Mouse (Mus musculus) layer of hippocampus, adult 2 months (tissue): Measurements from ENCODE around the gene Gmcl1. TPM values are rescaled to one million over a fixed set of nuclear protein-coding genes. Genes with fewer than 3 reads are reported as not detected.

Experiments
- DNase-seq, 2 experiments: peaks; one replicate each; pipeline ENCODE4 v3.0.0; 2022; ENCODE audit warnings: low spot score in 2 of 2
- H3K27ac ChIP-seq: fragments of 200-600 bp; 2 replicates; pipeline ENCODE4 v1.8.1; 2022
- H3K4me3 ChIP-seq: fragments of 200-600 bp; 2 replicates; pipeline ENCODE4 v1.8.1; 2022; ENCODE audit warnings: mild to moderate bottlenecking
- CTCF ChIP-seq: fragments of 200-600 bp; conservative IDR thresholded peaks from 2 replicates; pipeline ENCODE4 v1.8.1; 2022; ENCODE audit warnings: antibody characterized with exemption, mild to moderate bottlenecking, moderate library complexity
- total RNA-seq, 2 experiments: library from RNA; stranded (reverse); gene quantifications; 2 replicates each; pipeline ENCODE4 v1.2.3; 2021

The Gmcl1 gene
- total RNA-seq, 2 experiments from 2014 or later = 28.3 to 31.5 TPM

GRCm38 (mm10) chr6:86708072-86708774, 25.0 kb downstream of the Gmcl1 start:
- DNase-seq = no peak
- no peak overlapping the region for H3K4me3 ChIP-seq
- no peak for TF ChIP-seq CTCF
- H3K27ac ChIP-seq = no peak overlapping the region

- no peak for TF ChIP-seq CTCF
- no peak for DNase-seq
- H3K4me3 ChIP-seq = no peak overlapping the region
Measured at GRCm38 (mm10) chr6:86702577-86702976, 30.6 kb downstream of the Gmcl1 start.

DNA sequence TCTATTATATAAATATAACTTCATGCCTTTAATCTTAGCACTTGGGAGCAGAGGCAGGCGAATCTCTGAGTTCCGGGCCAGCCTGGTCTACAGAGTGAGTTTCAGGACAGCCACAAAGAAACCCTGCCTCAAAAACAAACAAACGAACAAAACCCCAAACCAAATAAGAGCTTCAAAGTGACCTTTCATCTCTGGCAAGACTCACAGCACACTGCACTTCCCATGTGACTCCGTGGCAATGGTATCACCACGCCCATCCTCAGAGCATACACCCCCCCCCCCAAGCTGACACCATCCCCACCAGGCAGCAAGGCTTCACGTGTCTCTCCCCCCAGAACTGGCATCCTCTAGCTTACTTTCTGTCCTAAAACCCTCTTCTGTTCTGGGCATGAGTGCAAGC, 35.3 kb downstream of the Gmcl1 start:
- no peak for DNase-seq
- Histone ChIP-seq H3K27ac (no peak overlapping the region), H3K4me3 (no peak overlapping the region)
- no peak for TF ChIP-seq CTCF

More at GRCm38 (mm10) chr6:86702577-86702976, 30.6 kb downstream of the Gmcl1 start:
- no peak overlapping the region for H3K27ac ChIP-seq

DNA sequence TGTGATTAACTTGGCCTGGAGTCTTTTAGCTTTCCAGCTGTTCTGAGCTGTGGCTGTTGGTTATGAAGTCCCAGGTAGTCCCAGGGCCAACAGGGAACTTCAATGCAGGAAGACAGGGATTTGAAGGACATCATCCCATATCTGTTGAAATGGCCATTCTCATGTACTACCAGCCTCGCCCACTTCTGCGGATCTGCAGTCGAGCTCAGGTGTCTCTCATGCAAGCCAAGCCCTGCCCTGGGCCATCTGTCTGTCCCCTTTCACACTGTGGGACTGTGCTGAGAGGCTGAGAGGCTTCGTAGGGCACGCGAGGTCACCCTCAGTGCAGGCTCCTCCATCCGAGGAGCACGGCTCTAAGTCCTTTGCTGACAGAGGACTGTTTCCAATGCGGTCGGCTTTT, 37.0 kb downstream of the Gmcl1 start:
- DNase-seq = no peak
- H3K4me3 ChIP-seq = no peak overlapping the region
- no peak overlapping the region for H3K27ac ChIP-seq
- no peak for TF ChIP-seq CTCF

DNA sequence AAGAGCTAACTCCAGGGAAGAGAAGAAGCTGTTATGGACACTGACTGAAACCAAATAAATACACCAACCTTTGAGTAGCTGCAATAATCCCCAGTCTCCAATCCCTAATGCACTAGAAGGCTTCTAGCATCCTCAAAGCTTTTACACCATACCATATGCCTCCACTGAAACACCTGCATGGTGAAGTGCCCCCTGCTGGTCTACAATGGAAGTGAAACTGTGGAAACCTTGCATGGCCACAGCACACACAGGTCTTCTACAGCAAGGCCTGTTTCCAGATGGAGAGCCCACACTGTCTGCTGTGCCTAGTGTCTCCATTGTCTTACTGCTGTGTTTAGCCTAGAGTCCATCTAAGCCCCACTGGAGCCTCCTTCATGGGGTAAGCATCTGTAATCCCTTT, 38.7 kb downstream of the Gmcl1 start:
- peak in 1 of 2 experiments; percentile 59 for DNase-seq
- TF ChIP-seq CTCF = peak; percentile 88
- no peak overlapping the region for H3K27ac ChIP-seq

DNA sequence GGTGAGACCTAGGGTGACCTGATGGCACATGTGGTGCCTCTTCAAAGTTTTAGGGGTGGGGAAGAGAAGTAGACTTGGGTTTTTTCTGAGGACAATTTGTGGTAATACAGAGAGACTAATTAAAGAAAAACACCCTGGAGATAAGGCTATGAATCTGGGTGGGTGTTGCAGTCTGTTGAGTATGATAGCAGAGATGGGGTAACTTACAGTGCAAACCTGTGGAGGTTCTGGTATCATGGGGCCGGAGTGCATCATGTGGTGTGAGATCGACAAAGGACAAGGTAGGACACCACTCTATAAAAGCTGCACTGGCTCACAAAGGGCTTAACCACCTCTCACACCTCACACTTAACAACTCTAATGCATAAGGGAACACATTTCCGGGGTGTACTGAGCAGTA, 43.5 kb downstream of the Gmcl1 start:
- no peak for TF ChIP-seq CTCF
- DNase-seq = no peak
- Histone ChIP-seq H3K4me3 (no peak overlapping the region), H3K27ac (no peak overlapping the region)

More for the DNA sequence above, 38.7 kb downstream of the Gmcl1 start:
- no peak overlapping the region for H3K4me3 ChIP-seq

GRCm38 (mm10) chr6:86686971-86687370, 46.2 kb downstream of the Gmcl1 start:
- no peak for DNase-seq
- Histone ChIP-seq H3K27ac (no peak overlapping the region), H3K4me3 (no peak overlapping the region)
- no peak for TF ChIP-seq CTCF

GRCm38 (mm10) chr6:86684655-86685011, 48.5 kb downstream of the Gmcl1 start:
- peak overlapping the region; percentile 87 for H3K27ac ChIP-seq
- no peak for DNase-seq
- TF ChIP-seq CTCF = no peak
- H3K4me3 ChIP-seq = peak overlapping the region; percentile 100

- TF ChIP-seq CTCF = no peak
- DNase-seq = peak; percentile 89 to 94
- Histone ChIP-seq H3K4me3 (peak within 1 kb of the TSS; percentile 100), H3K27ac (peak within 1 kb of the TSS; percentile 87)
Measured at GRCm38 (mm10) chr6:86683872-86684654, 49.1 kb downstream of the Gmcl1 start, which contains the start of gene Snrnp27. Gene Snrnp27, minus strand, starts transcription at chr6:86684522.

- no peak for TF ChIP-seq CTCF
- DNase-seq = no peak
- Histone ChIP-seq H3K4me3 (no peak overlapping the region), H3K27ac (no peak overlapping the region)
Measured at GRCm38 (mm10) chr6:86681289-86681688, 51.9 kb downstream of the Gmcl1 start.

GRCm38 (mm10) chr6:86678341-86678740, 54.8 kb downstream of the Gmcl1 start:
- Histone ChIP-seq H3K4me3 (no peak overlapping the region), H3K27ac (no peak overlapping the region)
- DNase-seq = no peak
- no peak for TF ChIP-seq CTCF

DNA sequence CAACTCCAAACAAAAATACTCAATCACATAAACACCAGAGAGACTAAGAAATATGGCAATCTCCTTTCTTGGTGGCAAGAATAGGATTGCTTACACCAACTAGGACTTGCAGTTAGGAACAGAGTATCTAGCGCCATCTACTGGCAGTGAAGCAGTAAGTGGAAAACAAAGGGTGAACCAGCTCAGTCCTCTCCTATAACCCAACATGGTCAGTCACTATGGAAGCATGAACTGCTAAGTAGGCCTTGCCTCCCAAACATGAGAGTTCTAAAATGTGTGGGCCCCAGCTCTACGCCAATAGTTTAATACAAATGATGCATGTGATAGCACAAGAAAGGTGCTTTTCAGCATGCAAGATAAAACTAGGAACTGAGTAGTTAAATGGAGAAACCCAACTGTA, 62.3 kb downstream of the Gmcl1 start:
- peak; percentile 96 for TF ChIP-seq CTCF
- H3K4me3 ChIP-seq = no peak overlapping the region
- 0 out of 2 replicates have a peak overlapping the region, but pooled peaks have one; percentile 87 for H3K27ac ChIP-seq
- peak; percentile 67 to 82 for DNase-seq

- H3K4me3 ChIP-seq = peak overlapping the region; percentile 63
- peak; percentile 100 for DNase-seq
- peak overlapping the region; percentile 87 for H3K27ac ChIP-seq
- no peak for TF ChIP-seq CTCF
Measured at GRCm38 (mm10) chr6:86669240-86669727, 63.9 kb downstream of the Gmcl1 start.
